Mouse (Mus musculus): ENCODE data around the gene Cdkn1a. TPM values are rescaled to one million over a fixed set of nuclear protein-coding genes. Genes with fewer than 3 reads are reported as not detected.
"Not testable (repeated sequence)": the region's sequence is repeated elsewhere in the genome, so short reads cannot be mapped to it uniquely, and the experiment has no call there.

Gene Cdkn1a
- polyA plus RNA-seq, 1 experiment, result 197 TPM

DNA sequence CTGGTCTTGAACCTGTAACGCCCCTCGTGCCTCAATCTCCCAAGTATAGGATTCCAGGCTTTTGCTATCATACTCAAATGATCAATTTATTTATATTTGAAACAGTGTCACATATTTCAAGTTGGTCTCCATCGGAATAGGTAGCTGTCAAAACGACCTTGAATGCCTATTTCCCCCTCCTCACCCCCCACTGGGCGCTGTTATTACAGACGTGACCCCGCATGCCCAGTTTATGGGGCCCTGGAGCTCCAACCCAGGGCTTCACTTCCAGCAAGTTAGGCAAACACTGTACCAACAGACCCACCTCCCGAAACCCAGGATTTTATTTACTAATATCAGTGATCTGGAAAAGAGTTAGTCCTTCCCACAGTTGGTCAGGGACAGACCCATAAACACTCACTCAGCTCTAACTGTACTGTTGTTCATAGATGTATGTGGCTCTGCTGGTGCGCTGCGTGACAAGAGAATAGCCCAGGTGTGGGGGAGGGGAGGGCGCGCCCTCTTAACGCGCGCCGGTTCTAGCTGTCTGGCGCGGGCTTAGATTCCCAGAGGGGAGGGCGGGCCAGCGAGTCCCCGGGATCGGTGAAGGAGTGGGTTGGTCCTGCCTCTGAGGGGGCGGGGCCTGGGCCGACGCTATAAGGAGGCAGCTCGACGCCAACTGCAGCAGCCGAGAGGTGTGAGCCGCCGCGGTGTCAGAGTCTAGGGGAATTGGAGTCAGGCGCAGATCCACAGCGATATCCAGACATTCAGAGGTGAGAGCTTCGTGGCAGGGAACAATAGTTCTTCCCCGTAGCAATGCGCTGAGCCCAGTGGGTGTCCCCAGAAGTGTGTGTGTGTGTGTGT, 2.6 kb downstream of the Cdkn1a start:
- H3K27ac ChIP-seq (ENCODE audit: insufficient read depth, low read depth, low read length), result peak overlapping the region; percentile 96
- peaks cover 25% of the 10 kb centered on the region for H3K4me1 ChIP-seq (ENCODE audit: control insufficient read depth, insufficient read depth, low read length)
- TF ChIP-seq CTCF (IDR thresholded peaks at IDR 0.05; ENCODE audit: low read depth, low read length) (no peak), POLR2A (IDR thresholded peaks at IDR 0.05; ENCODE audit: borderline replicate concordance, low read depth, low read length) (peak; percentile 99)
- peak overlapping the region; percentile 96 for H3K4me3 ChIP-seq (ENCODE audit: insufficient read depth, low read length)

DNA sequence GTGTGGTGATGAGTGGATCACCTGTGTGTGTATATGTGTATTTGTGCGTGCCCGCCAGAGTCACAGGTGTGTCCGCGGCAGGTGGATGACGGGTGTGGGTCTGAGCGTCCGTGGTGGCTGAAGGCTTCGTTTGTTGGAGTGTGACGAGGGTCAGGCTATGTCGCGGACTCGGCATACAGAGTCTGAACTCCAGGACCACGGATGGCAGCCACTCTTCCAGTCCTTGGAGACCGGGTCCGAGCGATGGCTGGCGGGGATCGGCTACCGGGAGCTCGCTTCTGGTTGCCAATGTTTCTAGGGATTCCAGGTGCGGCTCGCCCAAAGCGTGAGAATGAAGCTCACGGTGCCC, 3.2 kb downstream of the Cdkn1a start:
- H3K27ac ChIP-seq (ENCODE audit: insufficient read depth, low read depth, low read length), result peak overlapping the region; percentile 83
- peaks cover 31% of the 10 kb centered on the region for H3K4me1 ChIP-seq (ENCODE audit: control insufficient read depth, insufficient read depth, low read length)

GRCm38 (mm10) chr17:29094310-29095181, 3.8 kb downstream of the Cdkn1a start:
- peaks cover 29% of the 10 kb centered on the region for H3K4me1 ChIP-seq (ENCODE audit: control insufficient read depth, insufficient read depth, low read length)
- H3K4me3 ChIP-seq (ENCODE audit: insufficient read depth, low read length), result peak overlapping the region; percentile 96
- peak overlapping the region; percentile 83 for H3K27ac ChIP-seq (ENCODE audit: insufficient read depth, low read depth, low read length)
- no peak for TF ChIP-seq CTCF (IDR thresholded peaks at IDR 0.05; ENCODE audit: low read depth, low read length)
- TF ChIP-seq POLR2A (IDR thresholded peaks at IDR 0.05; ENCODE audit: borderline replicate concordance, low read depth, low read length), result no peak

More for the DNA sequence above, 3.2 kb downstream of the Cdkn1a start:
- H3K4me3 ChIP-seq (ENCODE audit: insufficient read depth, low read length), result peak overlapping the region; percentile 96
- no peak for TF ChIP-seq CTCF (IDR thresholded peaks at IDR 0.05; ENCODE audit: low read depth, low read length)
- TF ChIP-seq POLR2A (IDR thresholded peaks at IDR 0.05; ENCODE audit: borderline replicate concordance, low read depth, low read length), result no peak

- peak overlapping the region; percentile 96 for H3K4me3 ChIP-seq (ENCODE audit: insufficient read depth, low read length)
- TF ChIP-seq CTCF (IDR thresholded peaks at IDR 0.05; ENCODE audit: low read depth, low read length) (peak; percentile 87), POLR2A (IDR thresholded peaks at IDR 0.05; ENCODE audit: borderline replicate concordance, low read depth, low read length) (no peak)
- H3K27ac ChIP-seq (ENCODE audit: insufficient read depth, low read depth, low read length), result peak overlapping the region; percentile 83
- H3K4me1 ChIP-seq (ENCODE audit: control insufficient read depth, insufficient read depth, low read length), result peaks cover 21% of the 10 kb centered on the region
Measured at GRCm38 (mm10) chr17:29095201-29095733, 4.5 kb downstream of the Cdkn1a start.

DNA sequence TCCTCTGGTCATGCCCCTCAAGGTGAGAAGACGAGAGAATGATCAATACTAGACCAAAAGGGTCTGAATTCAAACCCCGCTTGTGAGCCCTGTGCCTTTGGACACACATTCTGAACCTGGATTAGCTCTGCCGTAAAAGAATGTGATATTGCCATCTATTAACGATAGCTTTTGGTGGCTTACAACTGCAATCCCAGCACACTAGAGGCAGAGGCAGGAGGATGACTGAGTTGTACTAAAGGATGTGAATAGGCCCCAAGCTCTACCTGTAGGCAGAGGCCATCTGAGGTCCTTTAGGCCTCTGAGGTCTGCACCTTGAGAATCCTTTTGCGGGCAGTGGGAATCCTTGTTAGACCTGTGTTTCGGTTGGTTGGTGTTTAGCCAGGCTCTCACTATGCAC, 5.5 kb downstream of the Cdkn1a start:
- TF ChIP-seq CTCF (IDR thresholded peaks at IDR 0.05; ENCODE audit: low read depth, low read length), result no peak
- TF ChIP-seq POLR2A (IDR thresholded peaks at IDR 0.05; ENCODE audit: borderline replicate concordance, low read depth, low read length), result no peak
- H3K4me3 ChIP-seq (ENCODE audit: insufficient read depth, low read length), result peak overlapping the region; percentile 96
- H3K27ac ChIP-seq (ENCODE audit: insufficient read depth, low read depth, low read length), result no peak overlapping the region

DNA sequence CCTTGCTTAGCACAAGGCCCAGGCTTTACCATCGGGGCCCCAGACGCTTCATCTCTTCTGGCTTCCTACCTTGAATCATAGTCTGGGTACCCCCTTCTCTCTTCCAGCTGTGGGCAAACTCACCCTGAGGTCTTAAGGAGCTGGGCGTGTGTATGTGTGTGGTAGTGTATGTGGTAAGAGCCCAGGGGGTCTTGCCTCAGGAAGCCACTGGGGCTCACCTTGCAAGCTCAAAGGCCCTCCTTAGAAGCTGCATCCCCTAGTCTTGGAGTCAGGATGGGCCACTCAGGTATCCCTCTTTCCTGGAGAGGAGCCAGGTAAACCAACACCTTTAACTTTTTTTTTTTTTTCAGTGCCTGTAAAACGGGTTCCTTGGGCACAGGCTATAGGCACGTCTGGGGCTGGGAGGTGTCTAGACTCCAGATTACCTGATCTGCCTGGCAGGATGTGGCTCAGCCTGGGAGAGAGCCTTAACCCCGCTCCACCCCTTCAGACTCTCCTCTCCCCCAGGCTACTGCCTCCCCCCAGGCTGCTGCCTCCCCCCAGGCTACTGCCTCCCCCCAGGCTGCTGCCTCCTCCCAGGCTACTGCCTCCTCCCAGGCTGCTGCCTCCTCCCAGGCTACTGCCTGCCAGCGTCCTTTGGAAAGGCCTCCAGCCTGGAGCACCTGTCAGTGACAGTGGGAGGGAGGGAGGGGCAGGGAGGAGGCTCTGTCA, 6.2 kb downstream of the Cdkn1a start:
- TF ChIP-seq POLR2A (IDR thresholded peaks at IDR 0.05; ENCODE audit: borderline replicate concordance, low read depth, low read length), result no peak
- Histone ChIP-seq H3K4me1 (ENCODE audit: control insufficient read depth, insufficient read depth, low read length) (peaks cover 21% of the 10 kb centered on the region), H3K4me3 (ENCODE audit: insufficient read depth, low read length) (peak overlapping the region; percentile 96), H3K27ac (ENCODE audit: insufficient read depth, low read depth, low read length) (no peak overlapping the region)

More for the DNA sequence above, 5.5 kb downstream of the Cdkn1a start:
- H3K4me1 ChIP-seq (ENCODE audit: control insufficient read depth, insufficient read depth, low read length), result peaks cover 21% of the 10 kb centered on the region

DNA sequence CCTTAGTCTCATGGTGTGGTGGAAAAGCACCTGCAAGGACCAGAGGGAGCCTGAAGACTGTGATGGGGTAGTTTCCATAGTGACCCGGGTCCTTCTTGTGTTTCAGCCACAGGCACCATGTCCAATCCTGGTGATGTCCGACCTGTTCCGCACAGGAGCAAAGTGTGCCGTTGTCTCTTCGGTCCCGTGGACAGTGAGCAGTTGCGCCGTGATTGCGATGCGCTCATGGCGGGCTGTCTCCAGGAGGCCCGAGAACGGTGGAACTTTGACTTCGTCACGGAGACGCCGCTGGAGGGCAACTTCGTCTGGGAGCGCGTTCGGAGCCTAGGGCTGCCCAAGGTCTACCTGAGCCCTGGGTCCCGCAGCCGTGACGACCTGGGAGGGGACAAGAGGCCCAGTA, 7.5 kb downstream of the Cdkn1a start:
- Histone ChIP-seq H3K27ac (ENCODE audit: insufficient read depth, low read depth, low read length) (no peak overlapping the region), H3K4me3 (ENCODE audit: insufficient read depth, low read length) (no peak overlapping the region)
- no peak for TF ChIP-seq CTCF (IDR thresholded peaks at IDR 0.05; ENCODE audit: low read depth, low read length)
- TF ChIP-seq POLR2A (IDR thresholded peaks at IDR 0.05; ENCODE audit: borderline replicate concordance, low read depth, low read length), result no peak

DNA sequence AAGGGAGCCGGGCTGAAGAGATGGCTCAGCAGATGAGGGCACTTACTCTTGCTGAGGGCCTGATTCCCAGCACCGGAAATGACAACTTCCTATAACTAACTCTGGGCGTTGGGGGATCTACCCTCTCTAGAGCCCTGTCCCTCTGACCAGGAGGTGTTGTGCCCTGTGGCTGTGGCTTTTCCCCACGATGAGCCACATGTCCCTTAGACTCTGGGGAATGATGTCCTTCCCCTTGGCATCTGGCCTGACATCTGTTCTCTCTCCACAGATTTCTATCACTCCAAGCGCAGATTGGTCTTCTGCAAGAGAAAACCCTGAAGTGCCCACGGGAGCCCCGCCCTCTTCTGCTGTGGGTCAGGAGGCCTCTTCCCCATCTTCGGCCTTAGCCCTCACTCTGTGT, 8.3 kb downstream of the Cdkn1a start:
- H3K4me3 ChIP-seq (ENCODE audit: insufficient read depth, low read length), result no peak overlapping the region
- no peak overlapping the region for H3K27ac ChIP-seq (ENCODE audit: insufficient read depth, low read depth, low read length)
- no peak for TF ChIP-seq CTCF (IDR thresholded peaks at IDR 0.05; ENCODE audit: low read depth, low read length)
- no peak for TF ChIP-seq POLR2A (IDR thresholded peaks at IDR 0.05; ENCODE audit: borderline replicate concordance, low read depth, low read length)

More for the DNA sequence above, 7.5 kb downstream of the Cdkn1a start:
- peaks cover 21% of the 10 kb centered on the region for H3K4me1 ChIP-seq (ENCODE audit: control insufficient read depth, insufficient read depth, low read length)

GRCm38 (mm10) chr17:29100627-29101026, 9.9 kb downstream of the Cdkn1a start:
- TF ChIP-seq CTCF (IDR thresholded peaks at IDR 0.05; ENCODE audit: low read depth, low read length), result no peak
- TF ChIP-seq POLR2A (IDR thresholded peaks at IDR 0.05; ENCODE audit: borderline replicate concordance, low read depth, low read length), result no peak
- H3K4me3 ChIP-seq (ENCODE audit: insufficient read depth, low read length), result no peak overlapping the region
- no peak overlapping the region for H3K27ac ChIP-seq (ENCODE audit: insufficient read depth, low read depth, low read length)
- H3K4me1 ChIP-seq (ENCODE audit: control insufficient read depth, insufficient read depth, low read length), result peaks cover 21% of the 10 kb centered on the region

More for the DNA sequence above, 8.3 kb downstream of the Cdkn1a start:
- peaks cover 21% of the 10 kb centered on the region for H3K4me1 ChIP-seq (ENCODE audit: control insufficient read depth, insufficient read depth, low read length)

- H3K4me1 ChIP-seq (ENCODE audit: control insufficient read depth, insufficient read depth, low read length), result peaks cover 17% of the 10 kb centered on the region
- not testable (repeated sequence) for H3K27ac ChIP-seq (ENCODE audit: insufficient read depth, low read depth, low read length); H3K4me3 ChIP-seq (ENCODE audit: insufficient read depth, low read length)
Measured at GRCm38 (mm10) chr17:29110356-29110755, 19.6 kb downstream of the Cdkn1a start.
